Mouse (Mus musculus): Measurements from ENCODE around the gene Cadps2. TPM values are rescaled to one million over a fixed set of nuclear protein-coding genes. Genes with fewer than 3 reads are reported as not detected.

Cadps2 gene
- total and polyA plus RNA-seq, 3 experiments: not detected

- H3K4me1 ChIP-seq (ENCODE audit: control insufficient read depth in 1 of 2, insufficient read depth in 2 of 2): no peaks in the 10 kb centered on the region
- no peak overlapping the region for H3K4me2 ChIP-seq (ENCODE audit: insufficient read depth, low read depth, poor library complexity, severe bottlenecking)
- dilution Hi-C loops (cut with MboI; ENCODE audit: extremely low pct_ligation_motif_present, extremely low pct_unique_long_range_greater_than_20kb, low sequenced_read_pairs) (no loop called here), in situ Hi-C loops (cut with MboI; ENCODE audit: low pct_ligation_motif_present, low pct_unique_long_range_greater_than_20kb, low sequenced_read_pairs) (no loop called here)
- H3K27ac ChIP-seq (ENCODE audit: insufficient read depth, low read depth): no peak overlapping the region
- no peaks in the 10 kb centered on the region for H3K79me2 ChIP-seq (replicated peaks; ENCODE audit: control insufficient read depth, extremely low read depth, insufficient read depth, poor library complexity, severe bottlenecking)
- no peaks in the 10 kb centered on the region for H3K27me3 ChIP-seq (replicated peaks)
- H3K36me3 ChIP-seq (replicated peaks in 1 of 2; ENCODE audit: control insufficient read depth in 1 of 2, insufficient read depth in 1 of 2, low read length in 1 of 2): no peaks in the 10 kb centered on the region
- H3K9me3 ChIP-seq (replicated peaks; ENCODE audit: low read length): no peaks in the 10 kb centered on the region
- no peak for DNase-seq (ENCODE audit: extremely low read depth)
- no peak overlapping the region for H3K4me3 ChIP-seq (replicated peaks in 1 of 3; ENCODE audit: low read depth in 2 of 3, low read length in 2 of 3, poor library complexity in 1 of 3)
- no peak overlapping the region for H3K9ac ChIP-seq (ENCODE audit: insufficient read depth, low read depth)
- TF ChIP-seq MAX (IDR thresholded peaks at IDR 0.05; ENCODE audit: low read length) (no peak), ZMIZ1 (IDR thresholded peaks at IDR 0.05; ENCODE audit: low read depth, low read length) (no peak), POLR2A (IDR thresholded peaks at IDR 0.05; ENCODE audit: low read depth, low read length) (no peak), MYC (IDR thresholded peaks at IDR 0.05; ENCODE audit: low read depth, low read length) (no peak), MEF2A (IDR thresholded peaks at IDR 0.05; ENCODE audit: borderline replicate concordance, low read depth, low read length) (no peak), ZNF384 (IDR thresholded peaks at IDR 0.05; ENCODE audit: low read depth, low read length) (no peak), TCF12 (IDR thresholded peaks at IDR 0.05; ENCODE audit: low read depth, low read length) (no peak), RAD21 (IDR thresholded peaks at IDR 0.05; ENCODE audit: low read depth, low read length) (no peak), ZKSCAN1 (IDR thresholded peaks at IDR 0.05; ENCODE audit: borderline replicate concordance, low read depth, low read length) (no peak), ETS1 (conservative IDR thresholded peaks at IDR 0.05; ENCODE audit: low read depth, low read length) (no peak), CTCF (conservative IDR thresholded peaks at IDR 0.05 in 1 of 2, IDR thresholded peaks at IDR 0.05 in 1 of 2; ENCODE audit: low read depth in 2 of 2, low read length in 2 of 2) (no peak), MAZ (IDR thresholded peaks at IDR 0.05; ENCODE audit: low read depth, low read length) (no peak), CHD2 (IDR thresholded peaks at IDR 0.05; ENCODE audit: low read length) (no peak), CHD1 (IDR thresholded peaks at IDR 0.05; ENCODE audit: low read depth, low read length) (no peak), ZC3H11A (IDR thresholded peaks at IDR 0.05; ENCODE audit: low read depth, low read length) (no peak), EP300 (IDR thresholded peaks at IDR 0.05; ENCODE audit: low read length) (no peak), NELFE (IDR thresholded peaks at IDR 0.05; ENCODE audit: low read depth, low read length) (no peak), USF2 (conservative IDR thresholded peaks at IDR 0.05; ENCODE audit: low read depth, low read length) (no peak)
These were observed 208.8 kb downstream of the Cadps2 start for GRCm38 (mm10) chr6:23630465-23630864.

- Histone ChIP-seq H3K4me3 (replicated peaks in 1 of 3; ENCODE audit: low read depth in 2 of 3, low read length in 2 of 3, poor library complexity in 1 of 3) (no peak overlapping the region), H3K9me3 (replicated peaks; ENCODE audit: low read length) (peaks cover 7% of the 10 kb centered on the region), H3K27me3 (replicated peaks) (no peaks in the 10 kb centered on the region), H3K4me1 (ENCODE audit: control insufficient read depth in 1 of 2, insufficient read depth in 2 of 2) (no peaks in the 10 kb centered on the region), H3K36me3 (replicated peaks in 1 of 2; ENCODE audit: control insufficient read depth in 1 of 2, insufficient read depth in 1 of 2, low read length in 1 of 2) (no peaks in the 10 kb centered on the region), H3K27ac (ENCODE audit: insufficient read depth, low read depth) (no peak overlapping the region), H3K4me2 (ENCODE audit: insufficient read depth, low read depth, poor library complexity, severe bottlenecking) (no peak overlapping the region), H3K79me2 (replicated peaks; ENCODE audit: control insufficient read depth, extremely low read depth, insufficient read depth, poor library complexity, severe bottlenecking) (no peaks in the 10 kb centered on the region), H3K9ac (ENCODE audit: insufficient read depth, low read depth) (no peak overlapping the region)
- dilution Hi-C loops (cut with MboI; ENCODE audit: extremely low pct_ligation_motif_present, extremely low pct_unique_long_range_greater_than_20kb, low sequenced_read_pairs): no loop called here
- no peak for DNase-seq (ENCODE audit: extremely low read depth)
- TF ChIP-seq GABPA (IDR thresholded peaks at IDR 0.05; ENCODE audit: insufficient replicate concordance, low read depth, low read length): no peak
- TF ChIP-seq NRF1 (IDR thresholded peaks at IDR 0.05; ENCODE audit: low read depth, low read length): no peak
- no peak for TF ChIP-seq HCFC1 (IDR thresholded peaks at IDR 0.05; ENCODE audit: low read depth, low read length)
- no peak for TF ChIP-seq ZKSCAN1 (IDR thresholded peaks at IDR 0.05; ENCODE audit: borderline replicate concordance, low read depth, low read length)
- no peak for TF ChIP-seq POLR2A (IDR thresholded peaks at IDR 0.05; ENCODE audit: low read depth, low read length)
- TF ChIP-seq IRF4 (IDR thresholded peaks at IDR 0.05; ENCODE audit: low read depth, low read length): no peak
- TF ChIP-seq RCOR1 (conservative IDR thresholded peaks at IDR 0.05; ENCODE audit: low read depth, low read length): no peak
- no peak for TF ChIP-seq CHD2 (IDR thresholded peaks at IDR 0.05; ENCODE audit: low read length)
- TF ChIP-seq EP300 (IDR thresholded peaks at IDR 0.05; ENCODE audit: low read length): no peak
- TF ChIP-seq E2F4 (IDR thresholded peaks at IDR 0.05; ENCODE audit: insufficient replicate concordance, low read depth, low read length): no peak
- no peak for TF ChIP-seq MAFK (IDR thresholded peaks at IDR 0.05; ENCODE audit: insufficient replicate concordance, low read length)
- no peak for TF ChIP-seq SMC3 (IDR thresholded peaks at IDR 0.05; ENCODE audit: low read depth, low read length)
- no peak for TF ChIP-seq UBTF (IDR thresholded peaks at IDR 0.05; ENCODE audit: low read depth, low read length)
- TF ChIP-seq POLR2AphosphoS2 (IDR thresholded peaks at IDR 0.05; ENCODE audit: low read depth, low read length): no peak
- no peak for TF ChIP-seq CHD1 (IDR thresholded peaks at IDR 0.05; ENCODE audit: low read depth, low read length)
- TF ChIP-seq SIN3A (IDR thresholded peaks at IDR 0.05; ENCODE audit: low read length): no peak
- TF ChIP-seq MYC (IDR thresholded peaks at IDR 0.05; ENCODE audit: low read depth, low read length): no peak
- no peak for TF ChIP-seq BHLHE40 (IDR thresholded peaks at IDR 0.05; ENCODE audit: low read depth, low read length)
- in situ Hi-C loops (cut with MboI; ENCODE audit: low pct_ligation_motif_present, low pct_unique_long_range_greater_than_20kb, low sequenced_read_pairs): no loop called here
These were observed 264.1 kb downstream of the Cadps2 start for GRCm38 (mm10) chr6:23575102-23575501.

Data from CH12.LX (cell line).